Mouse (Mus musculus): ENCODE measurements around the gene Trim69. TPM values are rescaled to one million over a fixed set of nuclear protein-coding genes. Genes with fewer than 3 reads are reported as not detected.

Trim69 gene
- total RNA-seq, 2 experiments from 2014 or later = 1.7 TPM; not detected in 1

GRCm38 (mm10) chr2:122194509-122194929, 34.0 kb downstream of the Trim69 start:
- no peak for ATAC-seq (replicated peaks; ENCODE audit: low FRiP score, poor library complexity, severe bottlenecking)

GRCm38 (mm10) chr2:122201501-122201900, 41.0 kb downstream of the Trim69 start:
- no peak for ATAC-seq (replicated peaks; ENCODE audit: low FRiP score, poor library complexity, severe bottlenecking)

- no peak for ATAC-seq (replicated peaks; ENCODE audit: low FRiP score, poor library complexity, severe bottlenecking)
Measured at GRCm38 (mm10) chr2:122206440-122207107, 46.1 kb downstream of the Trim69 start.

DNA sequence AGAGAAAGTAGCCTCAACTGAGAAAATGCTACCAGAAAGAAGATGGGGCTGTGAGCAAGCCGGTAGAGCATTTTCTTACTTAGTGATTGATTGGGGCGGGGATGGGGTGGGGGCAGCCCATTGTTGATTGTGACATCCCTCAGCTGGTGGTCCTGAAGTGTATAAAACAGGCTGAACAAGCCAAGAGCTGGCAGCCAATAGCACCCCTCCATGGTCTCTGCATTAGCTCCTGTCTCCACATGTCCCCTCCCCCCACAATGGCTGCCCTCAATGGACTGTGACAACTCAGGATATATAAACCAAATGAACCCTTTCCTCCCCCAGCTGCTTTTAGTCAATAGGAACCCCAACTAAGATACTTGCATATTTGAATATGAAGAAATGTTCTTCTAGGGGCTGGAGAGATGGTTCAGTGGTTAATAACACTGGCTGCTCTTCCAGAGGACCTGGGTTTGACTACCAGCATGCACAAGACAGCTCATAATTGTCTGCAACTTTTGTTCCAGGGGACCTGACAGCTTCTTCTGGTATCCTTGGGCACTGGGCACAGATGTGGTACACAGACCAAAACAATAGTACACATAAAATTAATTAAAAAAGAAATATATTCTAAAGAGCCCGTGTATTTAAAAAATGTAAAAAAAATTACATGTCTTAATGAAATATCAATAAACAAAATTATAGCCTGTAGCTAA, 50.2 kb downstream of the Trim69 start:
- ATAC-seq (replicated peaks; ENCODE audit: low FRiP score, poor library complexity, severe bottlenecking) = no peak

- peak; percentile 86 for ATAC-seq (replicated peaks; ENCODE audit: low FRiP score, poor library complexity, severe bottlenecking)
Measured at GRCm38 (mm10) chr2:122217075-122217474, 56.6 kb downstream of the Trim69 start.

- no peak for ATAC-seq (replicated peaks; ENCODE audit: low FRiP score, poor library complexity, severe bottlenecking)
Measured at GRCm38 (mm10) chr2:122218234-122218633, 57.7 kb downstream of the Trim69 start.

DNA sequence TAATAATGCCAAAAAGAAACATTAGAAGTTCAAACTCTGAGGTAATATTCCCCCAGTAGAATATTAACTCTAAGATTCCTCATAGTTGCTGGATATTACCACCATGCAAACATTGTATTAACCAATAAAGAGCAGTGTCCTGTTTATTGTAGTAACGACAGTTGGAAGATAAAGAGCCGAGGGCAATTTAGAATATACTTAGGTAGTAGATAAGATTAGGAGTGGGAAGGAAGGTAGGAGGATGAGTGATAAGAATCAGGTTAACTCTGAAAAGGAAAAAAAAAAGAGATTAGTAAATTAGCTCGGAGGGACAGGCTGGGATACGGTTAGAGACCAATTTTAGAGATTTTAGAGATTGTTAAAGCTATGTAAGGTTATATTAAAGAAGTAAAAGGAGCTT, 60.9 kb downstream of the Trim69 start:
- ATAC-seq (replicated peaks; ENCODE audit: low FRiP score, poor library complexity, severe bottlenecking) = no peak

DNA sequence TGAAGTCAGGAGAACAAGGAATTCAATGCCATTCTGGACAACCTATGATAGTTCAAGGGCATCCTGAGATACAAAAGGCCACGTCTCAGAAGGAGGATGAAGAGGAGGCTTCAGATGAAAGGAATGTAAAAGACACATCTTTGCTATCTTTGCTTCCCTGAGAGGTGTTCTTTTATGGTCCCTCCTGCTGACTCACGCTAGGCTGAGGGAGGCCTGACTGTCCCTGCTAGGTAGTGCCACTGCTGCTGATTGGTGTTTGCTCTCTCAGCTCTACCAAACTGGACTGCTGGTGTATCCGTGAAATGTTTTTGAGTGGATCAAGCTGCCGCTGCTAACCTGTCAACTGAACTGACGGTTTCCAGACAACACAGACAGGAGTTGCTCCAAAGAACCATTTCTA, 61.3 kb downstream of the Trim69 start:
- no peak for ATAC-seq (replicated peaks; ENCODE audit: low FRiP score, poor library complexity, severe bottlenecking)

GRCm38 (mm10) chr2:122222272-122222671, 61.8 kb downstream of the Trim69 start:
- ATAC-seq (replicated peaks; ENCODE audit: low FRiP score, poor library complexity, severe bottlenecking) = no peak

DNA sequence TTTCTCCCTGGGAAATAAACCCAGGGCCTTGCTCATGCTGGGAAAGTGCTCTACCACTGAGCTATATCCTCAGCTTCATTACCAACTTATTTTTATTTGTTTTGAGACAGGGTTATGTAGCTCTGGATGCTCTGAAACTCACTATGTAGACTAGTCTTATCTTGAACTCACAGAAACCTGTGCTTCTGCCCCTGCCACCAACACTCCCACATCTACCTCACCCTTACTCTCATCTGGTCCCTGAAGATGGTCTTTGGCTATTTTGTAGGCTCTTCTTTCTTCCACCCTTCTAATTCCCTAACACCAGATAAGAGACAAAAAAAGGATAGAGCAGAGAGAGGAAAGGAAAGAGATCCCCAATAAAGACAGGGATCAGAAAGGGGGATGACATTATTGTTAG, 63.2 kb downstream of the Trim69 start:
- no peak for ATAC-seq (replicated peaks; ENCODE audit: low FRiP score, poor library complexity, severe bottlenecking)

Other genes with a start within 250 kb of the Trim69 start
- gene Ctdspl2, start 204.7 kb upstream of the Trim69 start, total RNA-seq (2015; ENCODE audit: low replicate concordance) = 40.7 and 98.1 TPM in 2 replicates
- 66.6 and 92.0 TPM in 2 replicates for gene Ctdspl2, start 204.7 kb upstream of the Trim69 start, total RNA-seq (2017; ENCODE audit: low replicate concordance)
- not detected in 2 replicates for gene Mageb3, start 204.6 kb upstream of the Trim69 start, total RNA-seq (2015; ENCODE audit: low replicate concordance)
- gene Mageb3, start 204.6 kb upstream of the Trim69 start, total RNA-seq (2017; ENCODE audit: low replicate concordance) = not detected in 2 replicates
- gene Eif3j1, start 132.2 kb upstream of the Trim69 start, total RNA-seq (2015; ENCODE audit: low replicate concordance) = 15.5 and 21.6 TPM in 2 replicates
- gene Eif3j1, start 132.2 kb upstream of the Trim69 start, total RNA-seq (2017; ENCODE audit: low replicate concordance) = 25.6 and 31.8 TPM in 2 replicates
- gene Spg11, start 42.3 kb upstream of the Trim69 start, total RNA-seq (2015; ENCODE audit: low replicate concordance) = 3.2 and 5.0 TPM in 2 replicates
- gene Spg11, start 42.3 kb upstream of the Trim69 start, total RNA-seq (2017; ENCODE audit: low replicate concordance) = 6.1 and 6.2 TPM in 2 replicates
- 1,990 and 2,125 TPM in 2 replicates for gene B2m, start 13.0 kb upstream of the Trim69 start, total RNA-seq (2015; ENCODE audit: low replicate concordance)
- 900 and 923 TPM in 2 replicates for gene B2m, start 13.0 kb upstream of the Trim69 start, total RNA-seq (2017; ENCODE audit: low replicate concordance)
- gene Patl2, start 25.5 kb downstream of the Trim69 start, total RNA-seq (2015; ENCODE audit: low replicate concordance) = not detected in 2 replicates
- gene Patl2, start 25.5 kb downstream of the Trim69 start, total RNA-seq (2017; ENCODE audit: low replicate concordance) = not detected in 2 replicates
- gene Terb2, start 25.6 kb downstream of the Trim69 start, total RNA-seq (2015; ENCODE audit: low replicate concordance) = not detected in 2 replicates
- not detected in 2 replicates for gene Terb2, start 25.6 kb downstream of the Trim69 start, total RNA-seq (2017; ENCODE audit: low replicate concordance)
- gene Sord, start 74.0 kb downstream of the Trim69 start, total RNA-seq (2015; ENCODE audit: low replicate concordance) = 23.8 and 32.3 TPM in 2 replicates
- 29.5 and 35.8 TPM in 2 replicates for gene Sord, start 74.0 kb downstream of the Trim69 start, total RNA-seq (2017; ENCODE audit: low replicate concordance)
- gene Duox2, start 137.7 kb downstream of the Trim69 start, total RNA-seq (2015; ENCODE audit: low replicate concordance) = not detected in 2 replicates
- not detected in 2 replicates for gene Duox2, start 137.7 kb downstream of the Trim69 start, total RNA-seq (2017; ENCODE audit: low replicate concordance)
- not detected in 2 replicates for gene Duoxa2, start 138.2 kb downstream of the Trim69 start, total RNA-seq (2015; ENCODE audit: low replicate concordance)
- not detected in 2 replicates for gene Duoxa2, start 138.2 kb downstream of the Trim69 start, total RNA-seq (2017; ENCODE audit: low replicate concordance)
- not detected in 2 replicates for gene Duoxa1, start 153.0 kb downstream of the Trim69 start, total RNA-seq (2015; ENCODE audit: low replicate concordance)
- gene Duoxa1, start 153.0 kb downstream of the Trim69 start, total RNA-seq (2017; ENCODE audit: low replicate concordance) = not detected in 2 replicates
- gene Duox1, start 155.0 kb downstream of the Trim69 start, total RNA-seq (2015; ENCODE audit: low replicate concordance) = not detected in 2 replicates
- gene Duox1, start 155.0 kb downstream of the Trim69 start, total RNA-seq (2017; ENCODE audit: low replicate concordance) = not detected in 2 replicates
- gene Shf, start 208.5 kb downstream of the Trim69 start, total RNA-seq (2015; ENCODE audit: low replicate concordance) = 11.3 and 15.1 TPM in 2 replicates
- gene Shf, start 208.5 kb downstream of the Trim69 start, total RNA-seq (2017; ENCODE audit: low replicate concordance) = 9.0 and 22.3 TPM in 2 replicates

Data from erythroid progenitor cell, adult 5-6 weeks (primary cell).